Mouse (Mus musculus) neural tube, embryonic 12.5 days (tissue): ENCODE data around the gene Cdca8. TPM values are rescaled to one million over a fixed set of nuclear protein-coding genes. Genes with fewer than 3 reads are reported as not detected.

ENCODE experiments used
- ATAC-seq: fragments of 200-750 bp; cut with Nextera tagmentation; 2 replicates; pipeline ENCODE4 v1.8.0; 2017; ENCODE audit warnings: low read depth, mild to moderate bottlenecking, moderate TSS enrichment, moderate library complexity; ENCODE audit not compliant: low FRiP score
- H3K27ac ChIP-seq: fragments of 300-500 bp; sonication (generic); 2 replicates; pipeline ENCODE4 v1.5.1; 2016
- H3K27me3 ChIP-seq: fragments of 300-500 bp; sonication (generic); replicated peaks from 2 replicates; pipeline ENCODE4 v1.6.1; 2016; ENCODE audit warnings: mild to moderate bottlenecking
- H3K36me3 ChIP-seq: fragments of 300-500 bp; sonication (generic); 2 replicates; pipeline ENCODE4 v1.6.1; 2016; ENCODE audit warnings: mild to moderate bottlenecking
- H3K4me1 ChIP-seq: fragments of 300-500 bp; sonication (generic); 2 replicates; pipeline ENCODE4 v1.6.1; 2016
- H3K4me2 ChIP-seq: fragments of 300-500 bp; sonication (generic); replicated peaks from 2 replicates; pipeline ENCODE4 v1.6.1; 2016; ENCODE audit warnings: mild to moderate bottlenecking
- H3K4me3 ChIP-seq: fragments of 300-500 bp; sonication (generic); 2 replicates; pipeline ENCODE4 v1.5.1; 2016
- H3K9ac ChIP-seq: fragments of 300-500 bp; sonication (generic); 2 replicates; pipeline ENCODE4 v1.6.1; 2016; ENCODE audit warnings: mild to moderate bottlenecking
- H3K9me3 ChIP-seq: fragments of 300-500 bp; sonication (generic); 2 replicates; pipeline ENCODE4 v1.6.1; 2016; ENCODE audit warnings: mild to moderate bottlenecking
- WGBS: fragments of 180-500 bp; shearing (Covaris S2); methylation state at CpG from one replicate; pipeline ENCODE4 v1.1.7; 2016; 5-methylcytosine and 5-hydroxymethylcytosine counted together
- polyA plus RNA-seq: library from polyadenylated mRNA; unstranded; fragments of >200 nt; fragmentation: Nextera tagmentation; extraction: Ambion mirVana; gene quantifications from 2 replicates; pipeline ENCODE4 v1.2.1, GENCODE M21; 2016

Cdca8 gene
- polyA plus RNA-seq, 1 experiment from 2014 or later = 121 TPM

GRCm38 (mm10) chr4:124970677-124971076 lies 31.6 kb upstream of the Cdca8 start:
- no peak for ATAC-seq
- H3K4me2 ChIP-seq = no peak overlapping the region
- H3K4me3 ChIP-seq = no peak overlapping the region
- H3K4me1 ChIP-seq = peaks cover 3% of the 10 kb centered on the region
- no peaks in the 10 kb centered on the region for H3K36me3 ChIP-seq
- no peaks in the 10 kb centered on the region for H3K9me3 ChIP-seq
- WGBS = 50% methylated on average over 5 of the region's 5 CpGs
- no peaks in the 10 kb centered on the region; the same call in 1 of the 2 replicates for H3K27me3 ChIP-seq
- no peak overlapping the region for H3K27ac ChIP-seq
- no peak overlapping the region for H3K9ac ChIP-seq

GRCm38 (mm10) chr4:124970194-124970593 lies 31.1 kb upstream of the Cdca8 start:
- no peak for ATAC-seq
- H3K4me2 ChIP-seq = no peak overlapping the region
- no peaks in the 10 kb centered on the region for H3K9me3 ChIP-seq
- H3K27me3 ChIP-seq = no peaks in the 10 kb centered on the region; the same call in 1 of the 2 replicates
- H3K27ac ChIP-seq = no peak overlapping the region
- 74% methylated on average over 11 of the region's 11 CpGs for WGBS
- H3K4me3 ChIP-seq = no peak overlapping the region
- no peaks in the 10 kb centered on the region for H3K36me3 ChIP-seq
- H3K4me1 ChIP-seq = peaks cover 5% of the 10 kb centered on the region
- H3K9ac ChIP-seq = no peak overlapping the region

- no peak overlapping the region for H3K27ac ChIP-seq
- ATAC-seq = no peak
- H3K4me2 ChIP-seq = no peak overlapping the region
- no peak overlapping the region for H3K9ac ChIP-seq
- no peak overlapping the region for H3K4me3 ChIP-seq
- no peaks in the 10 kb centered on the region for H3K9me3 ChIP-seq
- H3K36me3 ChIP-seq = no peaks in the 10 kb centered on the region
- H3K27me3 ChIP-seq = no peaks in the 10 kb centered on the region; the same call in 1 of the 2 replicates
- WGBS = 86% methylated on average over 7 of the region's 7 CpGs
- peaks cover 8% of the 10 kb centered on the region for H3K4me1 ChIP-seq
Observed at GRCm38 (mm10) chr4:124969219-124969848, 30.2 kb upstream of the Cdca8 start.

GRCm38 (mm10) chr4:124968711-124969110 lies 29.6 kb upstream of the Cdca8 start:
- Histone ChIP-seq H3K36me3 (no peaks in the 10 kb centered on the region), H3K27ac (no peak overlapping the region), H3K4me2 (no peak overlapping the region), H3K9ac (no peak overlapping the region), H3K4me3 (no peak overlapping the region), H3K27me3 (no peaks in the 10 kb centered on the region; the same call in 1 of the 2 replicates), H3K9me3 (no peaks in the 10 kb centered on the region), H3K4me1 (peaks cover 8% of the 10 kb centered on the region)
- 69% methylated on average over 6 of the region's 6 CpGs for WGBS
- ATAC-seq = no peak

GRCm38 (mm10) chr4:124964912-124965599 lies 25.9 kb upstream of the Cdca8 start:
- no peaks in the 10 kb centered on the region for H3K36me3 ChIP-seq
- no peaks in the 10 kb centered on the region for H3K9me3 ChIP-seq
- no peak overlapping the region for H3K4me2 ChIP-seq
- no peaks in the 10 kb centered on the region; the same call in 1 of the 2 replicates for H3K27me3 ChIP-seq
- WGBS = 10% methylated on average over 8 of the region's 8 CpGs
- no peak overlapping the region for H3K9ac ChIP-seq
- no peak for ATAC-seq
- H3K4me1 ChIP-seq = peaks cover 8% of the 10 kb centered on the region
- no peak overlapping the region for H3K27ac ChIP-seq
- no peak overlapping the region for H3K4me3 ChIP-seq

GRCm38 (mm10) chr4:124962576-124962975 lies 23.5 kb upstream of the Cdca8 start:
- no peak overlapping the region for H3K9ac ChIP-seq
- WGBS = 75% methylated on average over 11 of the region's 11 CpGs
- H3K27me3 ChIP-seq = no peaks in the 10 kb centered on the region
- H3K9me3 ChIP-seq = no peaks in the 10 kb centered on the region
- H3K4me2 ChIP-seq = no peak overlapping the region
- H3K27ac ChIP-seq = no peak overlapping the region
- H3K4me3 ChIP-seq = no peak overlapping the region
- no peak for ATAC-seq
- H3K4me1 ChIP-seq = peaks cover 6% of the 10 kb centered on the region
- H3K36me3 ChIP-seq = no peaks in the 10 kb centered on the region

- no peak for ATAC-seq
- H3K4me2 ChIP-seq = no peak overlapping the region
- H3K4me1 ChIP-seq = peaks cover 6% of the 10 kb centered on the region
- H3K27ac ChIP-seq = no peak overlapping the region
- H3K27me3 ChIP-seq = no peaks in the 10 kb centered on the region
- no peaks in the 10 kb centered on the region for H3K9me3 ChIP-seq
- no peaks in the 10 kb centered on the region for H3K36me3 ChIP-seq
- WGBS = 92% methylated on average over 11 of the region's 11 CpGs
- no peak overlapping the region for H3K4me3 ChIP-seq
- no peak overlapping the region for H3K9ac ChIP-seq
Observed at GRCm38 (mm10) chr4:124960940-124961339, 21.8 kb upstream of the Cdca8 start.

GRCm38 (mm10) chr4:124959062-124959461 lies 20.0 kb upstream of the Cdca8 start:
- H3K9me3 ChIP-seq = no peaks in the 10 kb centered on the region
- WGBS = 53% methylated on average over 11 of the region's 11 CpGs

GRCm38 (mm10) chr4:124957284-124957683 lies 18.2 kb upstream of the Cdca8 start:
- 82% methylated on average over 2 of the region's 2 CpGs for WGBS
- no peak for ATAC-seq
- H3K4me3 ChIP-seq = no peak overlapping the region
- no peaks in the 10 kb centered on the region for H3K36me3 ChIP-seq
- no peak overlapping the region for H3K4me2 ChIP-seq
- no peak overlapping the region for H3K27ac ChIP-seq
- H3K4me1 ChIP-seq = no peaks in the 10 kb centered on the region
- H3K9ac ChIP-seq = no peak overlapping the region
- no peaks in the 10 kb centered on the region for H3K27me3 ChIP-seq
- no peaks in the 10 kb centered on the region for H3K9me3 ChIP-seq

More at GRCm38 (mm10) chr4:124959062-124959461, 20.0 kb upstream of the Cdca8 start:
- no peak overlapping the region for H3K4me2 ChIP-seq
- H3K4me3 ChIP-seq = no peak overlapping the region
- no peak overlapping the region for H3K27ac ChIP-seq
- no peak for ATAC-seq
- H3K36me3 ChIP-seq = no peaks in the 10 kb centered on the region
- no peak overlapping the region for H3K9ac ChIP-seq
- H3K4me1 ChIP-seq = no peaks in the 10 kb centered on the region
- no peaks in the 10 kb centered on the region for H3K27me3 ChIP-seq

- Histone ChIP-seq H3K27me3 (no peaks in the 10 kb centered on the region), H3K4me1 (no peaks in the 10 kb centered on the region), H3K9me3 (no peaks in the 10 kb centered on the region), H3K4me2 (no peak overlapping the region), H3K9ac (no peak overlapping the region), H3K27ac (no peak overlapping the region), H3K4me3 (no peak overlapping the region), H3K36me3 (no peaks in the 10 kb centered on the region)
- no peak for ATAC-seq
- 75% methylated on average over 4 of the region's 4 CpGs for WGBS
Observed at GRCm38 (mm10) chr4:124953546-124953945, 14.4 kb upstream of the Cdca8 start.

GRCm38 (mm10) chr4:124951036-124951433 lies 11.9 kb upstream of the Cdca8 start:
- Histone ChIP-seq H3K9ac (no peak overlapping the region), H3K9me3 (no peaks in the 10 kb centered on the region), H3K27me3 (no peaks in the 10 kb centered on the region), H3K4me1 (no peaks in the 10 kb centered on the region), H3K4me3 (no peak overlapping the region), H3K4me2 (no peak overlapping the region), H3K27ac (no peak overlapping the region), H3K36me3 (no peaks in the 10 kb centered on the region)
- no peak for ATAC-seq
- WGBS = 42% methylated on average over 10 of the region's 10 CpGs

- ATAC-seq = no peak
- Histone ChIP-seq H3K4me1 (no peaks in the 10 kb centered on the region), H3K27me3 (no peaks in the 10 kb centered on the region), H3K4me2 (no peak overlapping the region), H3K4me3 (no peak overlapping the region), H3K9me3 (no peaks in the 10 kb centered on the region), H3K36me3 (no peaks in the 10 kb centered on the region), H3K27ac (no peak overlapping the region), H3K9ac (no peak overlapping the region)
- 63% methylated on average over 21 of the region's 21 CpGs for whole genome bisulfite sequencing
Observed at GRCm38 (mm10) chr4:124950181-124951035, 11.3 kb upstream of the Cdca8 start.
